Comparison of ENCODE assay signal across 19 mouse cellular contexts in the genomic region with DNA sequence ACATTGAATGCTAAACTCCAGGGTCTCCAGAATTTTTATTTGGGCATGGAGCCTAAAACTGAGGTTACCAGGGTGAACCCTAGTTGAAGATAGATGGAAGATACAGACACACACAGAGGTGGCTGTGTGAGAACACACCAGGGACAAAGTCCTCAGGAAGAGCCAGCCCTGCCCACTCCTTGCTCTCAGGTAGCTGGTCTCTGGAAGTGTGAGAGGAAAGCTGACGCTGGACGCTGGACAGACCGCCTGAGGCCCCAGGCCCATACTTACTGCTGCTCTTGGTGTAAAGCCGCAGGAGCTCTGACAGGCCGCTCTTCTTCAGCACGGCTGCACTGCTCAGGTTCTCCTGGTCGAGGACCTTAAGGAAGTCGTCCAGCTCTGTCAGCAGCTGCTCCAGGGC.
"Had no signal": no experiment of that assay in that cellular context is flagged by ENCODE, and none has a peak within 500 bp of the region (broad histone marks: within the 10 kb centered on the region; RNA-seq: fewer than 3 reads in every experiment).

No protein-coding gene starts in this region.

- H3K36me3 ChIP-seq: midbrain, embryonic 10.5 days; midbrain, embryonic 12.5 days; neural tube, embryonic 13.5 days; neural tube, embryonic 15.5 days had no signal

- H3K4me2 ChIP-seq: lung, embryonic 14.5 days; midbrain, embryonic 12.5 days; neural tube, embryonic 13.5 days; neural tube, embryonic 15.5 days had no signal

- H3K9me3 ChIP-seq: midbrain, embryonic 10.5 days; midbrain, embryonic 12.5 days; neural tube, embryonic 13.5 days; neural tube, embryonic 15.5 days had no signal

- DNase-seq: lung, adult 18-20 months; lung, embryonic 14.5 days; lung, postnatal 10 days; lung, postnatal 4 days; midbrain, embryonic 14.5 days; retina, postnatal 1 day; right cerebral cortex, adult 18-20 months; right cerebral cortex, postnatal 25 days; right cerebral cortex, postnatal 4 days; spleen, adult 18-20 months; thymus, adult 18-20 months; thymus, postnatal 14 days; thymus, postnatal 36 days had no signal

- H3K4me1 ChIP-seq: midbrain, embryonic 12.5 days had no signal

- H3K27me3 ChIP-seq: midbrain, embryonic 12.5 days; neural tube, embryonic 13.5 days; neural tube, embryonic 15.5 days had no signal

- ATAC-seq: midbrain, embryonic 16.5 days had no signal

- H3K9ac ChIP-seq: lung, embryonic 14.5 days; midbrain, embryonic 12.5 days; neural tube, embryonic 13.5 days; neural tube, embryonic 15.5 days had no signal

- H3K4me3 ChIP-seq: midbrain, embryonic 10.5 days; midbrain, embryonic 12.5 days; myocyte; neural tube, embryonic 13.5 days; neural tube, embryonic 15.5 days had no signal

- H3K27ac ChIP-seq: midbrain, embryonic 10.5 days; midbrain, embryonic 12.5 days; neural tube, embryonic 13.5 days; neural tube, embryonic 15.5 days had no signal
